Mouse (Mus musculus): ENCODE data around the gene R3hcc1l. TPM values are rescaled to one million over a fixed set of nuclear protein-coding genes. Genes with fewer than 3 reads are reported as not detected.

Gene R3hcc1l
- total RNA-seq, 2 experiments from 2014 or later, result 24.7 to 26.9 TPM

- peak; percentile 45 for DNase-seq
- intact Hi-C loops (cut with DNase I), result no loop called here
Measured at GRCm38 (mm10) chr19:42539414-42540189, 21.0 kb downstream of the R3hcc1l start.

DNA sequence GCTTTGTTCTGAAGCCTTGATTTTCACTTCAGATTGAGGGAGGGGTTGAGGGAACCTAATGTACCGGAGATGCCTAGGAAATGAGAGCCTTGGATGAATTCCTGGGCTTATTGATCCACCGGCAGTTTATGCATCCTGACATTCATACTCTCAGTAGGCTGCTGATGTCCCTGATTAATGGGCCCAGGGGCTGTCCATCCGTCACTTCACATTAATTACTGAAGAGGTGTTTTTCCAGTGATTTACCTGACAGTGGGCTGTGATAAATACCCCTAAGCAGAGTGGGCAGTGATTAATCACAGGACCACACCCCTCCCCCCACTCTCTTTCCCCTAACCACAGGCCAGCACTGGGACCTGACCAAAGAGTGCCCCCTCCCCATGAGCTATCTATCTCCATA lies 22.1 kb downstream of the R3hcc1l start:
- intact Hi-C loops (cut with DNase I), result no loop called here

GRCm38 (mm10) chr19:42558701-42559100 lies 40.1 kb downstream of the R3hcc1l start:
- no peak for DNase-seq
- intact Hi-C loops (cut with DNase I), result no loop called here

More for the DNA sequence above, 22.1 kb downstream of the R3hcc1l start:
- DNase-seq, result no peak

GRCm38 (mm10) chr19:42561991-42562390 lies 43.4 kb downstream of the R3hcc1l start:
- peak in 1 of 2 experiments; percentile 18 for DNase-seq
- intact Hi-C loops (cut with DNase I), result no loop called here

DNA sequence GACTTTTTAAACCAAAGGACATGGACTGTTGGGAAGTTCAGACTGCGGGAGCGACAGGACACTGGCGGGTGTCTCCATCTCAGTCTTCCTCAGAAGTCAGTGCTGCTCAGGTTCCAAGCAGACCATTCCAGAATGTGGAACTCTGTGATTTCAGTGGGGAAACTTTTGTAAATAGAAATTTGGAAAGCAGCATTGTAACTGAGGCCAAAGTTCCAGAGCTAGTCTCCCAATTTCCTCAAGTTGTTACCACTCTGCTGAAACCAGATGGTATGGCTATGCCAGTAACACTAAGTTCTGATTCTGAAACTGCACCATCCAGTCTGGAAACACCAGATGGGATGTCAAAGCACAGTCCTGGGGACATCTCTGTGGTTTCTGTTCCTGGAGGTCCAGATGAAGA lies 44.4 kb downstream of the R3hcc1l start:
- DNase-seq, result no peak
- intact Hi-C loops (cut with DNase I), result no loop called here

DNA sequence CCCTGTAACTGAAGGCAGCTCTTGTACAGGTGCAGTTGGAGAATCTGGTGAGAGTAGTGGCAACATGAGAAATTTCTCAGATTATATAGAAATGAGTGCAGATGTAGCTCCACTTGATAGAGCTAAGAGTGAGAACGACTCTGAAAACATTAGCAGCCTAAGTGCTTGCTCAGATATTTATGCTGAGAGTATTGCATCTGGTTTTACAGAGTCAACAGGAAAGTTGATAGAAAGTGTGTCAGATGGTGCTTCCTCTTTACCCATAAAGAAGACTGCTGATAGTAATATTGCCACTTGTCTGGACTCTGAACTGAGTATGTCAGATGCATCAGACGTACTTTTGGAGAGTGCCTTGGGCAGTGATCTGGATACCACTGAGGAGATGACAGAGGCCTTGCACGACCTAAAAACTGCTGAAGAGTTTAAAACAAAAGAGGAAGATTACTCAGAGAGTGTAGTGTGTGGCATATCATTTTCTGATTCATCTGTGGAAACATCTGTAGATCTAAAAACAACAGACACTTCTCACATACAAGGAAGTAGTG lies 45.2 kb downstream of the R3hcc1l start:
- no peak for DNase-seq
- intact Hi-C loops (cut with DNase I), result no loop called here

- intact Hi-C loops (cut with DNase I), result no loop called here
- DNase-seq, result peak in 1 of 2 experiments; percentile 19
Measured at GRCm38 (mm10) chr19:42566283-42567019, 47.9 kb downstream of the R3hcc1l start.

GRCm38 (mm10) chr19:42567020-42567419 lies 48.5 kb downstream of the R3hcc1l start:
- no peak for DNase-seq
- intact Hi-C loops (cut with DNase I), result no loop called here

GRCm38 (mm10) chr19:42569076-42569475 lies 50.5 kb downstream of the R3hcc1l start:
- no peak for DNase-seq
- intact Hi-C loops (cut with DNase I), result no loop called here

DNA sequence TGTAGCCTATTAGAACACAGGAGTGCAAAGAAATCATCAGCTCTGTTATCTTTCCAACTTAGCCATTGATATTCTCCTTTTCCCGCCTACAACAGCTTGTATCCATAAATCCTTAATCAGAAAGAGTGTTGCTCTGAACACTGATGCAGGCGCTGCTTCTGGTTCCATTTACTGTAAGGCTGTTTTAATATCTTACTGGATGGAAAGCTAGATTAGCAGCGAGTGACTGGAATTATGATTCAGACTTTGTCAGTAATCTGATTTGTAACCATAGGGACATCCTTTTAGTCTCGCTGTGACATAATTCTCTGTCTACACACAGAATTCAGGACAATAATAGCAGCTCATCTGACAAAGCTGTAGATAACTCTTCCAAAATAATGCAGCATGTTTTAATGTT lies 52.7 kb downstream of the R3hcc1l start:
- no peak for DNase-seq
- intact Hi-C loops (cut with DNase I), result no loop called here

DNA sequence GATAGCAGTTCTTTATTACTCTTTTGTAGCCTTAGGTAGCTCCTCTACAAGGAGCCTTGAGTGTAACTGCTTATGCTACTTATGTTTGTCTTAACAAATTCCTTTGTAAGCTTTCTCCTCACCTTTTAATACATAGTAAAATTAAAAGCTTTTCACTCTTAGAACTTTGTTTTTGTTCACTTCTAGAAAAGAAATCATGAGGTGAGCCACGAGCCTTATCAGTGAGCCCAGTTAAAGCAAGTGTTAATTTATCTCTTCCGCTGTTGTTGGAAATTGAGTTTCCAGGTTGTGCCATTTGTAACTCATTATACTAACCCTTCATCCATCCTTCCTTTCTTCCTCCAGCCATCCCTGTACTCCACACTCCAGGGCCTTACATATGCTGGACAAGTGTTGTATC lies 56.8 kb downstream of the R3hcc1l start:
- no peak for DNase-seq
- intact Hi-C loops (cut with DNase I), result no loop called here

GRCm38 (mm10) chr19:42576856-42577255 lies 58.3 kb downstream of the R3hcc1l start:
- no peak for DNase-seq
- intact Hi-C loops (cut with DNase I), result no loop called here

DNA sequence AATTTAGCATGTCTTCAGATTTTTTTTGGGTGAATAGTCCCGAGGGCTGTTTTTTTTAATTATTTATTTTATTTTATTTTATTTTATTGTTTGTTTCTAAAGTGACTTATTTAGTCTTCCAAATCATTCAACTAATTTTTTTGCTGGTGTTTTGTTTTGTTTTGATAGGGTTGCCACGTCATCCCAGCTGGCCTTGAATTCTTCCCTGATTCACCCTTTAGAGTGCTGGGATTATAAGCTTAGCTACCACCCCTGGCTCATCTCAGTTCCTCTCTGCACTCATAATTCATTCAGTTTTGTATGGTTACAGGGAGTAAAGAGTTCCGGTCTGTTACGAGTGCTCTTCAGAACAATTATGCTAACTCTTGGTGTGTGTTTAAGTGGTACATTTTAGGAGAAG lies 60.1 kb downstream of the R3hcc1l start:
- DNase-seq, result no peak
- intact Hi-C loops (cut with DNase I), result no loop called here

DNA sequence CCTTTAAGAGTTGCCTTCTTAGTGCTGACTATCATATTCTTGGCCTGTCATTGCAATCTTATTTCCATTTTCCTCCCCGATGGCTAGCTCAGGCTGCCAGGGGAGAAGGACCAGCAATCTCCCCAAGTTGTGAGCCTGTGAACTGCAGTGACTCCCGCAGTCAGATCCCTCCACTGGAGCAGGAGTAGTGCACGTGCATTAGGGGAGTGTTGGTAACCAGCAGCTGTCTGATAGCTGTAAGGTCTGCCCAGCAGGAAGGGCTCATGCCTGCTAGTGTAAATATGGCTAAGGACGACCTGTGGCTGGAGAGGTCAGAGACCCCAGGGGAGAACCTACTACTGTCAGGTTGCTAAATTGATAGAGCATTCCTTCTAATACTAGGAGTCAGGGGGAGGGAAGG lies 62.1 kb downstream of the R3hcc1l start:
- DNase-seq, result no peak
- intact Hi-C loops (cut with DNase I), result no loop called here

DNA sequence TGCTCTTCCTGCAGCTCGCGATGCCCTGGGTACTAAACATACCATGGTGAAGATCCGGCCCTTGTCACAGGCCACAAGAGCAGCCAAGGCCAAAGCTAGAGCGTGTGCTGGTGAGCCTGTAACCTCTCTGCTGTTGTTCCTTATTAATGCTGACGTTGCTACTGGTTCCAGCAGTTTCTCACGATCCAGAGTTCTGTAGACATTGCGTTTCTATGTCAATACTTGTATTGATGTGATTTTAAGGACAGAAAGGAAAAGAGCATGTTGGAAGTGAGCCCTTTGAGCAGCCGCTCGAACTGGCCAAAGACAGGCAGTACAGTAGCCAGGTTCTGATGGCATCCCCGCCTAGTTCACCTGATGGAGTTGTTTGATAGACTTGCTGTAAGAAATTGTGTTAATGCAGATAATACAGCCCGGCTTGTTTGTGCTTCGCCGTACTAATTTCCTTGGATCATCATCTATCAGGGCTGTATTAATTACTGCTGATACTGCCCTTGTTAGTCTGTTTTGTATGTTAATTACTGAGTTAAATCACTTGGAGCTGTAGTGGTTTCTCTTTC lies 64.3 kb downstream of the R3hcc1l start:
- intact Hi-C loops (cut with DNase I), result no loop called here
- DNase-seq, result no peak

DNA sequence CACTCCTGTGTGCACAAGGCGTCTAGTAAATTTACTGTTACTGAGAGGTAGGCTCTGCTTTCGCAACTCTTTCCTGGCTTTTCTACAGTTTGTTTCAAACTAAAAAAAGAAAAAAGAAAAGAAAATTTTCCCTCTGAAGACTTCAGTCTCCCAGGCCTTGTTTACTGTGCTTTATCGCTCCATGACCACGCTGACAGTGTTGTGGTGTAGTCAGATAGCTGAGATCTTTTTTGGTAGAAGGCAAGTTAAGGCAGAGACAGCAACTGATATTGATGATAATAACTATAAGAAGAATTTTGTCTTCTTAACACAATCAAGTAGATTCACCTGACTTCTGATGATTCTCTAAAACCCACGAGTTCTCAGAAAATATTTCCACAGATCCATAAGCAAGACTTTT lies 65.1 kb downstream of the R3hcc1l start:
- intact Hi-C loops (cut with DNase I), result no loop called here
- no peak for DNase-seq

DNA sequence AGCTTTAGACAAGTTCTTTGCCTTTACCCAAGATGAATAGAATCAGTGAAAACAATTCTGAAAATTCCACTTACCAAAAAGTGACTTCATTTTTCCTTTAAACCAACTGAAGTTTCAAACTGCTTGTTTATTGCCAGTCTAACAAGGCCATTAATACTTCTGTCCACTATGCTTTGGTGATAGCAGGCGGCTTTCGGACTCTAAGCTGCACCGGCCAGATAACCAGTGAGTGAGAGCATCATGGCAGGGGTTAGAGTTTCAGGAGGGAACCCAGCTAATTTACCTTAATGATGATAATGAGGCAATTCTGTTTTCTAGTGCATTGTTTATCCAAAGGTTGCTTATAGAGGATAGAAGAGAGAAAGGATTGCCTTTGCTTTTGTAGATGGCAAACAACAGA lies 65.6 kb downstream of the R3hcc1l start:
- intact Hi-C loops (cut with DNase I), result no loop called here
- DNase-seq, result no peak

DNA sequence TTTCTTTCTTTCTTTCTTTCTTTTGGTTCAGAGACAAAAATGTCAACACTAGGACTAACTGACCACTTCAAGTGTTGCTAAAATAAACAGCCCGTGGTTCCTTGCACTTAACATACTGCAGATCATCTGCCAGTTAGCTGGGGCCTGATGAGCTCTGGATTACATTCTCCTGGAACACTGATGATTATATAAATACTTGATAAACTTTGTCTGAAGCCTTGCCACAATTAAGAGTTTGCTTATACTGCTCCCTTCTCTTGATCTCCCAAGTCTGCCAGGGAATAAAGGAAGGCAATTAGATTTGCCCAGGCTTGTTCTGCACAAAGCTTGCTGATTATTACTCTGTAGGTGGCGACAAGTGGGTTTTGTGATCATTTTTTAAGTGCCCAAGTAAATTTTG lies 69.1 kb downstream of the R3hcc1l start:
- intact Hi-C loops (cut with DNase I), result loop anchor here (1.0 to 5.0 kb wide), 2 partner anchors 50 to 68 kb away; no protein-coding TSS in a partner anchor
- DNase-seq, result no peak

- no peak for DNase-seq
- intact Hi-C loops (cut with DNase I), result loop anchor here (1.0 to 5.0 kb wide), 2 partner anchors 48 to 155 kb away; no protein-coding TSS in a partner anchor
Measured at GRCm38 (mm10) chr19:42589246-42589645, 70.7 kb downstream of the R3hcc1l start.

GRCm38 (mm10) chr19:42591534-42591933 lies 73.0 kb downstream of the R3hcc1l start:
- no peak for DNase-seq
- intact Hi-C loops (cut with DNase I), result no loop called here

DNA sequence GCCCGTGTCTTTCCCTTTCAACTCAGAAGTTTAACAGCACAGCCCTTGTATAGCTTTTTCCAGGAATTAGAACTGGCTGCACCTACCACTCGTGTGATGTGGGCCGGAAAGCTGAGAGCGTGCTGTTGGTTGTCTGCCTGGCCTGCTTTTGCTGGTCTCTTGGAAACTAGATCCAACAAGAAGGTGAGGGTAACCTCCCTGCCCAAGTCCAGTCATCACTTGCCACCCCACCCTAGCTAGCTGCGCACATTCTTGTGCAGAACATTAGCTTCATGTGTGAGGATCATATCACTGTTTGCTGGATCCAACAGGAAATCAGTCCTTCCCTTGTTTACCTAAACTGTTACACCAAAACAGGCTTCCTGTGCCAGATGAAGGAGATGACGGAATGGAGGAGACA lies 74.9 kb downstream of the R3hcc1l start:
- no peak for DNase-seq
- intact Hi-C loops (cut with DNase I), result no loop called here

Data from heart, postnatal 36 days (tissue).